Mouse (Mus musculus): ENCODE data around the gene Tas1r2.

The Tas1r2 gene

GRCm38 (mm10) chr4:139639801-139640200 is 13.5 kb upstream of the Tas1r2 start:
- DNase-seq, result no peak

- no peak for DNase-seq
Measured at GRCm38 (mm10) chr4:139640333-139640732, 13.0 kb upstream of the Tas1r2 start.

GRCm38 (mm10) chr4:139640775-139641174 is 12.6 kb upstream of the Tas1r2 start:
- DNase-seq, result no peak

GRCm38 (mm10) chr4:139641829-139642425 is 11.4 kb upstream of the Tas1r2 start:
- no peak for DNase-seq

- DNase-seq, result peak; percentile 91 to 94
Measured at GRCm38 (mm10) chr4:139643972-139644371, 9.4 kb upstream of the Tas1r2 start.

GRCm38 (mm10) chr4:139646916-139647315 is 6.4 kb upstream of the Tas1r2 start:
- no peak for DNase-seq

GRCm38 (mm10) chr4:139650086-139650743 is 3.1 kb upstream of the Tas1r2 start:
- DNase-seq, result no peak

DNA sequence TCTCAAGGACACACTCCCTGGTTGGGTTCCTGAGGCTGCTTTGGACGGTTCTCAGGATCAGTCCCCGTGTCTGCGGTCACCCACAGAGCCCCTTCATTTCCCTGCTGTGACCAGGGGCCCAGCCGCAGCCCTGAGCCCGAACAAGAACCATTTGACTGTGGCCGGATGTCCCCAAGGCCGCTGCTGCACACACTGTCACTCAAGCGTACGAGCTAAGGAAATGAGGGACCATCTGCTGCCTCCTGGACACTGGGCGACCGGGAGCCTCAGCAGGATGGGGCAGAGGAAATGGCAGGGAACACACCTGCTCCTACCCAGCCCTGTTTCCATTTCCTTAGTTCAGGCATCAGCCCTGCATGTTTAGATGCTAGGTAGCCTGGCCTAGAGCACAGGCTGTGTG is 2.4 kb upstream of the Tas1r2 start:
- no peak for DNase-seq

DNA sequence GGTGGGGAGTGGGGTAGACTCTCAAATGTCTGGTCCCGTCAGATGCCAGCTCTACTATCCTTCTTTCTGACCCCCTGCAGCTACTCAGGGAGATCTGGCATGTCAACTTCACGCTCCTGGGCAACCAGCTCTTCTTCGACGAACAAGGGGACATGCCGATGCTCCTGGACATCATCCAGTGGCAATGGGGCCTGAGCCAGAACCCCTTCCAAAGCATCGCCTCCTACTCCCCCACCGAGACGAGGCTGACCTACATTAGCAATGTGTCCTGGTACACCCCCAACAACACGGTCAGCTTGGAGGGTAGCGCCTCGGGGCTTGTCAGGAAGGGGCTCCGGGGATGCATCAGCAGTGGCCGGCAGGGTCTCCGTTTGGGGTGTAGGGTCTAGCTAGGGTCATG is 8.6 kb downstream of the Tas1r2 start:
- peak; percentile 60 to 80 for DNase-seq

DNA sequence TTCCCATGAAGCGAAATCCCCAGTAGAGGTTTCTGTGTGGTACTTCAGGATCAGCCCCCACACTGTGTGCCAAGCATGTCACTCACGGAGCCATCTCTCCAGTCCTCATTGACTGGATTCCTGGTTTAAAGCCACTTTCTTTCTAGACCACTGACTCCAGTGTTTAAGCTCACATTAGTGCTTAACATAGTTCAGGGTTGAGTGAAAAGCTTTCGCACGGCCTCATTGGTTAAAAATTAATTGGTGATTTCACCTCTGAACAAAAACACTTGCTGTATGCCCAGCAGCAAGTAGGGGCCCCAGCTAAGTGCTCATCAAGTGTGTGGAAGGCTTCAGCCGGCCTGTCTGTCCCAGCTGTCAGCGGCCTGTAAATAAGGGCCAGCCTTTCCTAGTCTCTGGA is 14.3 kb downstream of the Tas1r2 start:
- DNase-seq, result no peak

DNA sequence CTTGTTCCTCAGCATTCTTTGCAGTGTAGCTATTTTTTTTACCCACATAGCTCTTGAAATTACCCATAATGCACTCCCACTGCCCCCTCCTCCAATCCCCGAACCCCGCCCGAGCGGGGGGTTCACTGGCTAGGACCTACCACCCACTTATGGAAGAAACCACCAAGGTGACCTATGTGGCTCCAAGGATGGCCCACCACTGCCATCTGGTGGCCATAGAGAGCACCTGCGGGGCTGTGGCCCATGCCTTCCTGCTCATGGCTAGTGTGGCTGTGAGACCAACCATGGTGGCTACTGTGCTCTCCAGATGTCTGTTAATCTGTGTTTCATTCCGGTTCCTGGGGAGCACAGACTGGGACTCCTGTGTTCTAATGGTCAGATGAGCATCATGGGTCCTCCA is 16.5 kb downstream of the Tas1r2 start:
- DNase-seq, result peak; percentile 79 to 82

- no peak for DNase-seq
Measured at GRCm38 (mm10) chr4:139675696-139676095, 22.4 kb downstream of the Tas1r2 start.

DNA sequence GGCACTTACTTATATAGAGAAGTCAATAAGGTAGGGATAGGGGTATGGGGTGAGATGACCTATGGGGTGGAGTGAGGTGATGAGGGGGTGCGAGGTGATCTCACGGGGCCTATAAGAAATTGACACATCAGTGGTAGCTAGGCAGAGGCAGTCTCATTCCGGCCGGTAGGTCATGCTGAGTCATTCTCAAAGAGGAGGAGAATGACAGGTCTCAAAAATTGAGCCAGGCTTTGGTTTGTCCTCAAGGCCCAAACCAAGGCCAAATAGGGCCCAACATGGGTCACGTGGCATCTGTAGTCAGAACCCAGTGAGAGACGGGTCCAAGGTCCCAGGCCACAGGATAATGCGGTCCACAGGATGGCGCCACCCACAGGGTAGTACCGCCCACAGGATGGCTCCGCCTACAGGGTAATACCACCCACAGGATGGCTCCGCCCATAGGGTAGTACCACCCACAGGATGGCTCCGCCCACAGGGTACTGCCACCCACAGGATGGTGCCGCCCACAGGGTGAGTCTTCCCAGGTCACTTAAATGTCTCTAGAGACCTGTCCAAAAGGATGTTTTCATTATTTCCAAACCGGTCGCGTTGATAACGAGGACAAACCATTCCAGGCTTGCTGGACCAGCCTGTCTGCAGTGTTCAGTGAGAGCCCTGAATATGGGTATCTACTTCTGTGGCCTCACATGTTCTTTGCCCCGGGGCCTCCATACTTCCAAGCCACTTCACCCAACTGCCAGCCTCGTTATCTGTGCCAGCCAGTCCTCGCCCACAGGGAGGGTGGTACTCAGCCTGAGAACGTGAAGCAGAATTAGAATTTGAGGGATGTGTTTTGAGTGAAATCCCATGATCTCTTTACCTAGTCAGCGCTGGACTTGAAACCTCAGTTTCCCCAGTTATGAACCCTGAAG is 30.6 kb downstream of the Tas1r2 start:
- no peak for DNase-seq

DNA sequence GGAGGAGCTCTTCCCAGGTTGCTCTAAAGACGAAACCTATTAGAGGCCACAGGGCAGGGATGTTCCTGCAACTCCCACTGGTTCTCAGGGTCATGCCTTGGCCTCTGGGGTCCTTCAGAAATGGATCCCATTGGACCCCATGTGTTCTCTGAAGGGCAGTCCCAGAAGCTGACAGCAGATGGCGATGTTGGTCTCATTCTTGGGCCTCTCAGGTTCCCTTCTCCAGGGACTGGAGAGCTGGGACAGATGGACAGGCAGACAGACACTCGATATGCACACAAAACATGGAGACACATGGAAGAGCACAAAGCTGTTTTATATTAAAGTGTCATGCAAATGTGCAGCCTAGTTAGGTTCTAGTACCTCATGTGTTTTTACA is 31.3 kb downstream of the Tas1r2 start:
- DNase-seq, result peak; percentile 79 to 88

DNA sequence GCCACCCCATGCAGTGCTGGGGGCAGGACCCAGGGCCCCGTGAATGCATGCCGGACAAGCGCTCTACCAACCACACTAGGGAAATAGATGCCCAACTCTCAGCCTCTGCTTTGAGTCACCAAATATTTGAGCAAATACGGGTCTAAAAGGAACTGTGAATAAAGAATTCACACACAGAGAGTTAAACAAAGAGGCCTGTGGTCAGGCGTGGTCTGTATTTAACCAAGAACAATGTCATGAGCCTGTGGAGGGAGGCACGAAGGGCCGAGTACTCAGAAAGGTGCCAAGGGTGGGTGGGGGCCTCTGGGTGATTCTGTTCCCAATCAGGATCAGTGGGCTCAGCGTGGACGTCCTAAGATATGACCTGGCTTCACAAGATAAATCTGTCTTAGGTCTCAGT is 34.7 kb downstream of the Tas1r2 start:
- no peak for DNase-seq

DNA sequence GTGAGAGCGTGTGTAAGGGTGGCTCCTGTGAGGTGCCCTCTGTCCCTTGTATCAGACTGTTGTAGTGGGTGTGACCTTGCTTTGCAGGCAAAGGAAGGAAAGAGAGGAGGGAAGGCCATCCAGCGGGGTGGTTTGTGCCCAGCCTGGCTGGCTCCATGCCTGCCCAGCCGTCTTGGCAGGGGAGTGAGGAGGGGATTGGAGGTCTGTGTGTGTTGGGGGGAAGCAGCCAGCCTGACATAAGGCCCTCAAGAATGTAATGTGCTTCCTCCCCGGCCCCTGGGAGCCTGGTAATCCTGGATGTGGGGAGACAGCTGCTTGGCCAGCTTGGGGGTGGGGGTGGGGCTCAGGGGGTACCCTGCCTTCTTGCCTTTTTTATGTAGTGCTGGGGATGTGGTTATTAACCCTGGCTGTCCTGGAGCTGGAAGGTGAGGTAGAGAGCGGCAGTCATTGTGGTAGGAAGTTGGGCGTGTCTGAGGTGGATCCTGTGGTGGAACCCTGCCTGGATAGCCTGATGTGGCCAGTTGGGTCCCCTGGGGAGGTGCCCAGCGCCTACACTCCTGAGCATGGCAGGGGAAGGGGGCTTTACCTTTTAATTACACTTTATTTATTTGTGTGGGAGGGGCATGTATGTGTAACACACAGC is 36.4 kb downstream of the Tas1r2 start:
- peak in 1 of 2 experiments; percentile 47 for DNase-seq

- DNase-seq, result no peak
Measured at GRCm38 (mm10) chr4:139693315-139693714, 40.0 kb downstream of the Tas1r2 start.

DNA sequence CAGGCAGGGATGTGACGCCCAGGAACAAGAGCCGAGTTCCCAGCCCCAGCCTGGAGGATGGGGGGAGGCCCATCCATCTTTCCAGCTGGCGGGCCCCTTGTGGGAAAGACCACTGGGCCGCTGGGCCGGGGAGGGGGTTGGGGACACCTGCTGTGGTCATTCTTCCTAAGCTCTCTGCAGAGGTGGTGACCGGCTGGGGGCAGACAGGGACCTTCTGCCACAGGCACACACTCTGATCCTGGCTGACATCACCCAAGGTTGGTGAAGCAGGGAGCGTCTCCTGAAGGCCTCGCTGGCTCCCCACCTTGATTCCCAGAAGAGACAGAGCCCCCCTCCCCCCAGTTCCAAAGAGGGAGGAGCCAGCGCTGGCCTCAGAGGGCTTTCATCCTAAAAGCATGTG is 44.4 kb downstream of the Tas1r2 start:
- DNase-seq, result no peak

GRCm38 (mm10) chr4:139698602-139699001 is 45.3 kb downstream of the Tas1r2 start:
- no peak for DNase-seq

DNA sequence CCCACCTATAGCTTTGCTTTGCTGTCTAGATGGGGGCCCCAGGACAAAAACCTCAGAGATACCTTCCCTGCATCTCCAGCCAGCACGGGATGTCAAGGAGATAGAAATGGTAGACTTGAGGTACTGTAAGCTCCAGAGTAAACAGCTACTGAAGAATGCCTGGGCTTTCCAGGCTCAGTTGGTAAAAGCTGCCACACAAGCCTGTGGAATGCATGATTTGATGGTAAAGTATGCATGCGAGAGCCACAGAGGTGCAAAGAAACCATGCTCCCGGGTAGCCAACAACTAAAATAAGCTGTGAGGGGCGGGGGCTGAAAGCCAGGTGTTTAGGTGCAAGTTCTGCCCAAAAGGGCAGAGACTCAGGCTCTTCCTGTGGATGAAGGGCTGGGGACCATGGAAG is 49.6 kb downstream of the Tas1r2 start:
- no peak for DNase-seq

DNA sequence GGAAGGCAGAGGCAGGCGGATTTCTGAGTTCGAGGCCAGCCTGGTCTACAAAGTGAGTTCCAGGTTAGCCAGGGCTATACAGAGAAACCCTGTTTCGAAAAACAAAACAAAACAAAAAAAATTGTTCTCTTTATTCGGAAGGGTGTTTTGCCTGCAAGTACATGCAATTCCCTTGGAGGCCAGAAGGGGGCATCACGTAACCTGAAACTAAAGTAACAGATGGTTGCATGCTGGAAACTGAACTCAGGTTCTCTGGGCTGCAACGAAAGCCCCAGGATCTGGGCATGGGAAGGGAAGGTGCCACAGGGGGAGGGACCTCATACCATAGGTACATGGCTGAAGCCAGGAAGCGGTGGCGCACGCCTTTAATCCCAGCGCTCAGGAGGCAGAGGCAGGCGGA is 50.1 kb downstream of the Tas1r2 start:
- no peak for DNase-seq

- peak; percentile 31 to 56 for DNase-seq
Measured at GRCm38 (mm10) chr4:139705986-139706385, 52.6 kb downstream of the Tas1r2 start.

Measured in cerebellum, postnatal 14 days (tissue).